Mouse (Mus musculus): ENCODE data around the gene Shank1. TPM values are rescaled to one million over a fixed set of nuclear protein-coding genes. Genes with fewer than 3 reads are reported as not detected.
A peak's percentile ranks its signal among the peaks of the same experiment; 100 is the strongest.

Shank1 gene
- total RNA-seq, 2 experiments from 2014 or later, result 647 to 698 TPM

- no peak overlapping the region; the same call in 1 of the 2 replicates for H3K27ac ChIP-seq
- TF ChIP-seq CTCF (conservative IDR thresholded peaks at IDR 0.05), result no peak
- H3K4me3 ChIP-seq, result no peak overlapping the region
- no peak for DNase-seq (ENCODE audit: low spot score in 2 of 2)
These were observed 2.6 kb upstream of the Shank1 start for GRCm38 (mm10) chr7:44307261-44308020.

DNA sequence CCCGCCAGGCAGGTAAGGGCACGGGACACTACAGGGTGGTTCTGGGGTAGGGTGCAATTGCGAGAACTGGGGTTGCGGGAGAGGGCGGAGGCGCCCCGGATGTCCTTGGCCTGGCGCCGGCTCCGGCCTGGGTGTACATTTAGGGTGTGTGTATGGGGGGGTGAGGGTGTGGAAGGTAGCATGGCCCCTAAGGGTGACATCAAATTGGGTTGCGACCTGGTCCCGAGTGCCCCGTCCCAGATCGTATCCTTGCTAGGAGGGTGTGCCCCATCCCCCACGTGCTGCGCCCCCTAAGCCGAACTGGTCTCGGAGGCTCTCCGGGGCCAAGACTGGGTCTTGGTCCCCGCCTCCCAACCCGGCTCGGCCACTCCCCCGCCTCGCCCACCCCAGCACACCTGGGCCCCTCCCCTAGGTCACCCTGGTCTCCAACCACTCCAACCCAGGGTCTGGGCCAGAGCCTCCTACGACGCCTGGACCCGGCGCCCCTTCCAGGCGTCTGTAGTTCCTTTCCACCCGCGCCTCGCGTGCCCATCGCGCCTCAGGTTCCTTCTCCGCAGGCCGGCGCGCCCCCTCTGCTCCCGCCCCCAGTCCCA is 328 bp downstream of the Shank1 start:
- TF ChIP-seq CTCF (conservative IDR thresholded peaks at IDR 0.05), result no peak
- peak overlapping the region; percentile 79 for H3K4me3 ChIP-seq
- DNase-seq (ENCODE audit: low spot score in 2 of 2), result no peak
- H3K27ac ChIP-seq, result peak overlapping the region; percentile 96

GRCm38 (mm10) chr7:44310878-44311712 is 1.0 kb downstream of the Shank1 start:
- peak overlapping the region; percentile 79 for H3K4me3 ChIP-seq
- H3K27ac ChIP-seq, result peak overlapping the region; percentile 96
- DNase-seq (ENCODE audit: low spot score in 2 of 2), result peak; percentile 68 to 78
- TF ChIP-seq CTCF (conservative IDR thresholded peaks at IDR 0.05), result no peak

GRCm38 (mm10) chr7:44311713-44312304 is 1.8 kb downstream of the Shank1 start:
- no peak for DNase-seq (ENCODE audit: low spot score in 2 of 2)
- peak overlapping the region; percentile 79 for H3K4me3 ChIP-seq
- H3K27ac ChIP-seq, result peak overlapping the region; percentile 68
- no peak for TF ChIP-seq CTCF (conservative IDR thresholded peaks at IDR 0.05)

DNA sequence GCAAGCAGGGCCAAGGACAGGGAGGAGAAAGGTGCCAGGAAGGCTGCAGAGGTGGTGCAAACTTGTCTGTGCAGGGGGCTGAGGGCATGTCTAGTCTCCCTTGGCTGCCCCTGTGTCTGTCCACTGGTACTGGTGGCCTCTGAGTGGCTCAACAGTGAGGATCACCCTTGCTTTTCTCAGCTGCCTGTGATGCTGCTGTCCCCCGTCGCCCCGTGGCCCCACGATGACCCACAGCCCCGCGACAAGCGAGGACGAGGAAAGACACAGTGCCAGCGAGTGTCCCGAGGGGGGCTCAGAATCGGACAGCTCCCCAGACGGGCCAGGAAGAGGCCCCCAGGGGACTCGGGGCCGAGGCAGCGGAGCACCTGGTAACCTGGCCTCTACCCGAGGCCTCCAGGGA is 2.4 kb downstream of the Shank1 start:
- DNase-seq (ENCODE audit: low spot score in 2 of 2), result no peak
- Histone ChIP-seq H3K4me3 (no peak overlapping the region; the same call in 1 of the 2 replicates), H3K27ac (peak overlapping the region; percentile 68)
- TF ChIP-seq CTCF (conservative IDR thresholded peaks at IDR 0.05), result no peak

DNA sequence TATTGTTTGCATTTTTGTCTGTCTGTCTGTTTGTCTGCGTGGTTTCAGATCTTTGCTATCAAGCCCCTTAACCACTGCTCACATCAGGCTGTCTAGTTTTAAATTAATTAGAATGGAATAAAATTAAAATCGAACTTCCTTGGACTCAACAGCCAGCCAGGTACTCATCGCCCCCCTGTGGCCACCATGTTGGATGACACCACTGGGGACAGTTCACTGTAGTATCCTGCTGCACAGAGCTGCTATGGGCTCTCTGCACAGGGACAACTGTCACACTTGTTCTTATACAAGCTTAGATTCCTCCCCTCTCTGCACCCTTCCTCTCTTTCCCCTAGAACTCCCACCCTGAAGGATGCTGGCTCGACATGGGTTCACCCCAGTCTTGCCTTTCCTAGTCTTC is 7.9 kb downstream of the Shank1 start:
- no peak for DNase-seq (ENCODE audit: low spot score in 2 of 2)
- no peak overlapping the region for H3K4me3 ChIP-seq
- peak overlapping the region; percentile 18; the same call in 1 of the 2 replicates for H3K27ac ChIP-seq
- TF ChIP-seq CTCF (conservative IDR thresholded peaks at IDR 0.05), result peak; percentile 76

DNA sequence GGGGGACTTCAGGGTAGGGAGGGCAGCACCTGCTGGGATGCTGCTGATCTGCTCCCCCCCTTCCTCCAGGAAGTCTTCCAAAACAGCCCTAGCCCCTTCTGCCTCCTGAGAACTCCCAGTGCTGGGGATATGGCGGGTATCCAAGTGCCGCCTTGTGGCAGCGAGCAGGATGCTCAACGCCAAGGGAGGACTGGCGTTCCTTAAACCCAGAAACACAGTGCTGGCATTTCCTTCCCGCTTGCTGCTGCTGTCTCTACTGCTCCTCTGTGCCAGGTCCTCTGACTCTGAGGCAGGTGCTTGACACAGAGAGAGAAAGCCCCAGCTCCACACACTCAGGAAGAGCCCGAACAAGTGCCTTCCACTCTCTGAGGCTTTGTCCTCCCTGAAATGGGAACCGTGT is 10.8 kb downstream of the Shank1 start:
- TF ChIP-seq CTCF (conservative IDR thresholded peaks at IDR 0.05), result peak; percentile 67
- peak; percentile 78 to 82 for DNase-seq (ENCODE audit: low spot score in 2 of 2)
- Histone ChIP-seq H3K4me3 (no peak overlapping the region), H3K27ac (peak overlapping the region; percentile 82)

GRCm38 (mm10) chr7:44322290-44322689 is 12.2 kb downstream of the Shank1 start:
- Histone ChIP-seq H3K27ac (peak overlapping the region; percentile 82; the same call in 1 of the 2 replicates), H3K4me3 (no peak overlapping the region)
- TF ChIP-seq CTCF (conservative IDR thresholded peaks at IDR 0.05), result no peak
- peak; percentile 77 to 80 for DNase-seq (ENCODE audit: low spot score in 2 of 2)

- H3K4me3 ChIP-seq, result no peak overlapping the region
- no peak for TF ChIP-seq CTCF (conservative IDR thresholded peaks at IDR 0.05)
- no peak for DNase-seq (ENCODE audit: low spot score in 2 of 2)
- peak overlapping the region; percentile 65; the same call in 1 of the 2 replicates for H3K27ac ChIP-seq
These were observed 16.6 kb downstream of the Shank1 start for GRCm38 (mm10) chr7:44326614-44327013.

- Histone ChIP-seq H3K27ac (no peak overlapping the region), H3K4me3 (no peak overlapping the region)
- no peak for DNase-seq (ENCODE audit: low spot score in 2 of 2)
- TF ChIP-seq CTCF (conservative IDR thresholded peaks at IDR 0.05), result no peak
These were observed 22.3 kb downstream of the Shank1 start for GRCm38 (mm10) chr7:44332336-44332735.

DNA sequence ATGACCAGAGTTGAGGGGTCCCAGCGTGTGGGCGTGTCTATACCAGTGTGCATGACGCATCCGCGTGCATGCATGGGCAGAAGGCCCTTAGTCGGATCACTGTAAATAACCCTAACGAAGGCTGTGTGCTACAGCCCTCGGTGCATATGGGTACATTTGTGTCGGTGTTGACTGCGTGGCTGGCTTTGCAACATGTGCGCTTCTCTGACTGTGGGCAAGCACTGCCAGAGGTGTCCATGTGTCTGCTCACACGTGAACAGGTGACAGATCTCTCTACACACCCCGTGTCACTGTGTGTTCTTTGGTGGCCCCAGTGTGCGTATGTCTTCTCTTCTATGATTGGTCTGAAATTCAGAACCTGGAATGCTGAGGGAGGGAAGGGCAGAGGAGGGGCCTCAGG is 24.1 kb downstream of the Shank1 start:
- peak overlapping the region; percentile 36; the same call in 1 of the 2 replicates for H3K27ac ChIP-seq
- DNase-seq (ENCODE audit: low spot score in 2 of 2), result no peak
- TF ChIP-seq CTCF (conservative IDR thresholded peaks at IDR 0.05), result no peak
- no peak overlapping the region for H3K4me3 ChIP-seq

- no peak for TF ChIP-seq CTCF (conservative IDR thresholded peaks at IDR 0.05)
- DNase-seq (ENCODE audit: low spot score in 2 of 2), result no peak
- Histone ChIP-seq H3K27ac (peak overlapping the region; percentile 89), H3K4me3 (peak overlapping the region; percentile 41)
These were observed 25.2 kb downstream of the Shank1 start for GRCm38 (mm10) chr7:44335031-44335878.

Data from layer of hippocampus, adult 2 months (tissue).